Mouse (Mus musculus) cerebellum, adult 11 months (tissue): ENCODE measurements around the gene Nhej1.

Source experiments
- DNase-seq: peaks from one replicate; pipeline ENCODE4 v3.0.0; 2022

Nhej1 gene

GRCm38 (mm10) chr1:74971353-74972050, 153.5 kb downstream of the Nhej1 start:
- no peak for DNase-seq

- no peak for DNase-seq
These were observed 156.9 kb downstream of the Nhej1 start for GRCm38 (mm10) chr1:74967962-74968580.

DNA sequence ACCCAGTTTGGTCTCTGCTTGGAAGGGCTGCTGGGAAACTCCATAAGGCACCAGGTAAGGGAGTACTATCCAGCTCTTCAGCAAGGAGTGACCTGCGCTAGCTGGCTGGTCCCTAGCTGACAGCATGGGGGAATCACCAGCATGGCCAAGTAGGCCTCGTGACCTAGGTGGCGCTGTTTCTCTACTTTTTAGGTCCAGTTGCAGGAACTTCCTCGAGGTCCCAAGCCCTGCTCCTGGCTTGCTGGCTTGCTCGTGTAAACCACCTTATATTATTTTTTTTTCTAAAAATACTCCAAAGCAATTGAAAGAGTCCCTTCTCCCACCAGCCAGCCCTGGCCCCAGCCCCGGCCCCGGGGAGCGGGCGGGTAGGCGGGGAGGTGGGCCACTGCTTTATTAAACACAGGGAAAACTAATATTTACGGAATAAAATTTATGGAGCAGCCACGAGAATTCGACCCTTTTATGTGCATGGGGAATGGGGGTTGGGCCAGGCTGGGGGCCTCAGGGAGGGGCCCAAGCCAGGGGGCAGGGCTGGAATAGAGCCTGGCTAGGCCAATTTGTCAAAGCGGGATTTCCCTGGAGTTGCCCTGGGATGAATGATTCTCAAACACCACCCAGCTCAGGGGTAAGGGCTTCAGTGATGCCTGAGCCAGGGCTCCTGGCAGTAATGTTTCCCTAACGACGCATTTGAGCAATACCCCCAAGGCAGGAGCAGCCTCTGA, 160.3 kb downstream of the Nhej1 start:
- DNase-seq, result peak; percentile 47

DNA sequence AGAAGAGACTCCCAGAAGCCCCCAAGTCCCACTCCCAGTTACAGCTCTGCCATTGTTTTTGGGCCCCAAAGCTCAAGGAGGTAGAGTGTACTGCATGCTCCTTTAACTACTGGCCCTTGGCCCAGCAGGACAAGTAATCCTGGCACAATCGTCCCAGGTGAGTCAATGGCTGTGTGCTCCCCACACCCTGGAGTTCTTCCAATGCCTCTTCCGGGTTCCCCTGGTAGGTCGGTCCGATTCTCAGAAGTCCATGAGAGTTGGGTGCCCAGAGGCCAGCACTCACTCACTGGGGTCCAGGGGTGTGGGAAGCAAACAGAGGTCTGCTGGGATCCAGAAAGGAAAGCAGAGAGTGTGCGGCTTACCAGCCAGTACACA, 162.2 kb downstream of the Nhej1 start:
- no peak for DNase-seq

DNA sequence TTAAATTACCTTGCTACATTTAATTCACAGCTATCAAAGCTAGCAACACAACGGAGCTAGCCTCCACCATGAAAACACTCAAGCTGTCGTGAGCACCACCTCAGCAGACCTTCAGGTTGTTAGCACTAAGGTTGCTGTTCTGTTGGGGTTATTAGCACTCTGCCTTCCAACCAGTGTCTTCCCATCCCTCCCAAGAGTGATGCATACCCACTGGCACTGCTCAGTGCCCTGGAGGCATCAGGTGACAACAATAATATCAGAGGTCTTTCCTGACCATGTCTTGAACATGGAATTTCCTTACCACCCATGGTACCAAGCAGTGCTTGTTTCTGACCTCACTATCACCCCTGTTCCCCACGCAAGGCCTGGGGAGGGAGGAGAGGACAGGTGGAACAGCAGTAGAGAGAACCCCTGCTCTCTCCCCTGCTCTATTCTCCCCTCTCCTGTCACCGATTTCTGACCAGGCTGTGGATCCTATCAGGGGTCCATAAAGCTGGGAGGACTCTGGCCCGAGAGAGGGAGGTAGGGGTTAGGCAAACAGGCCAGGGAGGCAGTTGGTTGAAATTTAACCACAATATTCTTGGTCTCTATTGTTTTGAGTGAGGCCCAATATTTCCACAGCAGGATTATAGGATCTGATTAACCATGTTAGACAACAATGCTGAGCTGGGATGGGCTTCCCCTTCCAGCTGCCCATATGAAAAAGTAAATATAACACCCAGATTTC, 162.7 kb downstream of the Nhej1 start:
- DNase-seq, result no peak

DNA sequence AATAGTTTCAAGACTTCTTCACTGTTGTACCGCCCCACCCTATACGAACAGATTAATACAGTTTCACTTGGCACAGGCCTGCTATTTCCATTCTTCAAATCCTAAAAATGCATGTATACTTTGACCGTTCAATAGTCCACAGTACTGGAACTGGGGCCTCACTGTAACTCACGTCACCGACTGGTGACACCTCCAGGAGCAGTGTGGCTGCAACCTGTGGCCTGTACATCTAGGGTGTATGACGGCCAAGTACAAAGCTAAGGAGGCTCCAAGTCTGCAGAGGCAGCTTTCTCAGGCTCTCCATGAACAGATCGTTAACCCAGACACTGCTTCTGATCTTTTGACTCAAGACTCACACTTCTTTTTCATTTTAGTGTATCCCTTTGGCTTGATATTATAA, 163.3 kb downstream of the Nhej1 start:
- DNase-seq, result no peak

DNA sequence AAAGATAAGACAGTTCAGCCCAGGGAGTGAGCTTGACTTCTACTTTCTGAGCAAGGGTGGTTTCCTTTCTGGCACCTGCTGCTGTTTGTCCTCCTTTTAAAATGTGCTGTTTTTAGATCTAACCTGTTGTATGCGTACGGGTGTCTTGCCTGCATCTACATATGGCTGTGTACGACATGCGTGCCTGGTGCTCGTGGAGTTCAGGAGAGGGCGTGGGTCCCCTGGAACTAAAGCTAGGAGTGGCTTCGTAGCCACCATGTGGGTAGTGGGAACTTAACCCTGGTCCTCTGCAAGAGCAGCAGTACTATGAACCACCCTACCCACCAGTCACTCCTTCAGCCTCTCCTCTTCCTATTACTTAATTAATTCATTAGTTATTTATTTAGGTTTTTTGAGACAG, 164.9 kb downstream of the Nhej1 start:
- DNase-seq, result no peak

- no peak for DNase-seq
These were observed 173.3 kb downstream of the Nhej1 start, which contains the start of gene Ihh for GRCm38 (mm10) chr1:74951556-74952210. Ihh (minus strand) TSS chr1:74951672.

DNA sequence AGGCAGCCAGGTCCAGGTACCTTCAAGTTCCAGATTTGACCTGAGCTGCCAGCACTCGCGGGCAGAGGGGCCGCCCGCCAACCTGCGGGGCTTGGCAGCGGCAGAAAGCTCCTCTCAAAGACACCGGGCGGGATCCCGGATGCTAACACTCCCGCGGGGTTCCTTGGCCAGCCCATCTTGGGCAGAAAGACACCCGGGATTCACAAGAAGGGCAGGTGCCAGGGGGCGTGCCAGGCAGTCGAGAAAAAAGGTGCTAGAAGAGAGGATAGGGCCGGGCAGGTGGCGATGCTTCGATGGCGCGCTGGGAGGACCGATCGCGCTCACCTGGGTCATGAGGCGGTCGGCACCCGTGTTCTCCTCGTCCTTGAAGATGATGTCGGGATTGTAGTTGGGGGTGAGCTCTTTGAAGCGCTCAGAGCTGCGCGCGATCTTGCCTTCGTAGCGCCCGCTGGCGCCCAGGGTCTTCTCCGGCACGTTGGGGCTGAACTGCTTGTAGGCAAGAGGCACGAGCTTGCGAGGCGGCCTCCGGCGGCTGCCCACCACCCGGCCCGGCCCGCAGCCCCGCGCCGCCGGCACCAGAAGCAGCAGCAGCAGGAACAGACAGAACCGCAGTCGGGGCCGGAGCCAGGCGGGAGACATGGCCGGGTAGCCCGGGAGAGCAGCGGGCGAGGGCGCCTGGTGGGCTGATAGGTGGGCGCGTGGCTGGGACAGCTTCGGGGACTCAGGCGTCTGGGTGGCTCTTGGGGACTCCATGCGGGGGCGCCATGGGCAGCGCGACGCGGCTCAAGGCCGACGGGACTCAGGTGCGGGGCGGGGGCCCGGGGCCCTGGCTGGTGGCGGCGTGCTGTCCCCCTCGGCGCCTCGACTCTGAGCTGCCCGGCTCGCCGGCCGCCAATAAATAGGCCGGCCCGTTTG, 174.2 kb downstream of the Nhej1 start:
- no peak for DNase-seq

DNA sequence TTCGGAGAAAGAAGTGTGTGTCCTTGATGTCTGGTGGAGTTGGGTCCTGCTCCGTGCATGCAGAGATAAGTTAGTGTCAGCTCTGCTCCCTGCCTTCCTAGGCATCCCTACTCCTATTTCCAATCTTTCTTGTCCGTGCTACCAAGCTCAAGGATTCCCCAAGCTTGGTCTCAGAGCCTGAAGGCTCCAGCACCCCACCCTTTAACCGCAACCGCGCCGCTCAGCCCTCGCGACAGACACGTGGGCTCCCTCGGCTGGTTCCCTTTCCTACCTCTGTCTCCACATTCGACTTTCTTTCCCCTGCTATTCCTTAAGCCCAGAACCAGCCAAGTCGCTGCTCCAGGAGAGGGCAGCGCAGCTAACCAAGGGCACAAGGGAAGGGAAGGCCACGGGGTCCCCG, 174.9 kb downstream of the Nhej1 start:
- no peak for DNase-seq

- no peak for DNase-seq
These were observed 175.3 kb downstream of the Nhej1 start for GRCm38 (mm10) chr1:74949666-74950050.

DNA sequence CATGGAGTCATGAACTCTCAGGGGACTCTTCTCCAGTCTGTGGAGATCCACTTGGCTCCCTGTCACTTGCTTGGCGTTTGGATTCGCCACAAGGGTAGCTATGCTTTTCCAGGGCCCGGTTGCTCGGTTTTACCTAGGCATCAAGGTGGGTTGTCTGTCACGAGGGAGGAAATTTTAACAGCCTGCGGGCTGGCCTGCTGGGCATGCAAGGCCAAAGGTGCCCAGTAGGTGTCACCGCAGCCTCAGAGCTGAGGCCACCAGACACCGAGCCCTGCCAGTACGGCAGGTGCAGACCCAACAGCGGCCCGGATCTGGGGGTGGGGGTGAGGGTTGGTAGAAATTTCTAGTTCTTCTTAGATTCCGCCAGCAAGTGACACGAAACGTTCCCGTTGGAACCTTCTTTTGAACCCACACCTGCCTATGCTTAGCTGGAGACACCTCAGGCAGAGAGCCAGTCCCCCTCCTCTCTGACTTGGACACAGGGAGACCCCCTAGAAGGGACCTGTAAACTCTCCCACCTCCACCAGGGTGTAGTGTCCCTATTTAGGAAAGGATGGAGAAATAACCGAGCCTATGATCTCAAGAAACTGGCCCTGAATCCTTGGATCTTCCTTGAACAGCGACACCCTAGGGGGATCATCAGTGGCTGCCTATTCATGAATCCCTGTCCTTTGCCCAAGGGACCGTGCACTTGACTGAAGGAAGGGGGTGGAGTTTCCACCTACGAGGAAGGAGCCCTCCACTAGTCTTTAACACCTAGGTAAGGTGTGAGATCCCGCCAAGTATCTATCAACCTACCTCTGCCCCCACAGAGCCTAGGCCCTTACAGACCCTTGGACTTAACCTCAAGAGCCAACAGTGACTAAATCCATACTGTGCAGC, 176.0 kb downstream of the Nhej1 start:
- DNase-seq, result peak; percentile 63

DNA sequence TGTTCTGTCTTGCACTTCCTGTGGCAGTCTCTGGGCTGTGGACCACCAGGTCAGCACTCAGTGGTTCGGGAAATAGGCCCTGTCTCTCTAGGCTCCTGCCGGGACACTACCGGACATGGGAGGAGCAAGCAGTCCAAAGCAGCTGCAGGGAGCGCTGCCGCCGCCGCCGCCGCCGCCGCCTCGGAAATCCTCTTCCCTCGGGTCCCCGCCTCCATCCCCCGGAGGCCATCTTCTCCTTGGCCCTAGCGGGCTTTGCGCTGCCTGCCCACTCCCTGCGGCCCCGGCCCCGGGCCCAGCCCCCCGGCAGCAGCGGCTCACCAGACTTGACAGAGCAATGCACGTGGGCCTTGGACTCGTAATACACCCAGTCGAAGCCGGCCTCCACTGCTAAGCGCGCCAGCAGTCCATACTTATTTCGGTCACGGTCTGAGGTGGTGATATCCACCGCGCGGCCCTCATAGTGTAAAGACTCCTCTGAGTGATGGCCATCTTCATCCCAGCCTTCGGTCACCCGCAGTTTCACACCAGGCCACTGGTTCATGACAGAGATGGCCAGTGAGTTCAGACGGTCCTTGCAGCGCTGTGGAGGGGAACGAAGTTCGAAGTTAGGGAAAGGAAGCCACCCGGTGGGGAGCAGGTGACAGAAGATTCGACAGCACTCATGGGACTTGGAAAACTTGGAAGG, 176.9 kb downstream of the Nhej1 start:
- no peak for DNase-seq

GRCm38 (mm10) chr1:74941651-74942360, 183.2 kb downstream of the Nhej1 start:
- DNase-seq, result no peak

GRCm38 (mm10) chr1:74939762-74940161, 185.2 kb downstream of the Nhej1 start:
- no peak for DNase-seq

DNA sequence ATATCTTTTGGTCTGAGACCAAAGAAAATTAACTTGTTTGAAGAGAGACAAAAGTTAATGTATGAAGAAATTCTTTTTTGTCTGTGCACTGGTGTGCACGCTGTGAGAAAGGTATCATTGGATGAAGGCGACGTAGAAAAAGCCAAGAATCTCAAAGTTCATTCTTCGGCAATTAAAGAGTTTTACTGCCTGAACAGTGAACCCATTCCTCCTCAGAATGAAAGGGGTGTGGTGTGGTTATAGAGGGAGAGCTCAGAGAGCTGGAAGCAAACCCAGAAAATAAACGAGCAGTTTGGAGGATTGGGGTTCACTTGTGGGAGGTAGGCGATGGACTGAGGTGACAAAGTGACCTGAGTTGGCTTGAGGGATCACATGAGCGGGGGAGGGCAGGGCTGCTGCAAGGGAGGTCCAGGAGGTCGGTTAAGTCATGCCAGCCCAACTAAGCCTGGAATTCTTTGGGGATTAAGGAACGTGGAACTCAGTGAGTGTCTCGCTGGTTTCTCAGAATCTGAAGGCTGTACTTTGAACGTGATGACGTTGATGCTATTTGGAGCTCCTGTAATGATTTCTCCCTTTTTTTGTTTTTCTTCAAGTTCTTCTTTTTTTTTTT, 188.7 kb downstream of the Nhej1 start:
- no peak for DNase-seq

- DNase-seq, result no peak
These were observed 189.6 kb downstream of the Nhej1 start, which contains the start of gene Cfap65 for GRCm38 (mm10) chr1:74935402-74935801. Cfap65 (minus strand) TSS chr1:74935599.

DNA sequence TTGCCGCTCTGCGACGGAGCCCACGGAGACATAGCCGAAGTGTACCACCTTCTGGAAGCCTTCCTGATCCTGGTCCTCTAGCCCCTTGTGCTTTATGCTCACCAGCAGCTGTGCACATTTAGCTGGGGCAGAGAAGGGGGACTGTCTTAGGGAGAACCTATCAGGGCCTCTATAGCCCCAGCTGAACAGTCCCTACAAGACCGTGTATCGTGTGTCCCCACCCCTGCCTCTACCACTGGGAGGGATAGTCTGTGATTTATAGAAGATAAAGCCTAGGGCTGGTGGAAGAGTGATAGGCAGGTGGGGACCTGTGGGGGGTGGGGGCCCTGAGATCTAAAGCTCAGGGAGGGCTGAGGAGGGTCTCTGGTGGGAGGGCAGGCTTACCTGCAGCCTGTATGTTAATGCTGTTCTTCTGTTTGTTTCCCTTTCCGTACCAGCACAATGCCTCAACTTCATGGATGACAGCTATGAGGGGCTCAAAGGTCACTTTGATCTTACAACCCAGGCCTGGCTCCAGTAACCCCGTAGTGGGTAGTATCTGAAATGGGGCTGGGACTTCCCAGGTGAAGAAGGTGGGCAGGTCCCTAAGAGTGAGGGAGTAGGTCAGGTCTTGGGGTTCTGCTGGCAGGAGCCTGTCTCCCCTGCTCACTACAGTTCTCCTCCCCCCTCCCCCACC, 197.2 kb downstream of the Nhej1 start:
- DNase-seq, result no peak
